Comparison of ENCODE assay signal across 24 mouse cellular contexts in genomic region chr2:168981951-168982350, GRCm38 (mm10).
"Had no signal": no experiment of that assay in that cellular context is flagged by ENCODE, and none has a peak within 500 bp of the region (broad histone marks: within the 10 kb centered on the region; RNA-seq: fewer than 3 reads in every experiment).

No protein-coding gene starts in this region.

- H3K9me3 ChIP-seq: limb, embryonic 10.5 days; limb, embryonic 13.5 days; liver, embryonic 12.5 days; liver, embryonic 15.5 days; lung, embryonic 15.5 days; midbrain, embryonic 10.5 days; neural tube, embryonic 12.5 days; neural tube, embryonic 15.5 days had no signal

- H3K4me2 ChIP-seq: limb, embryonic 13.5 days; lung, embryonic 15.5 days had no signal

- H3K4me1 ChIP-seq: liver, embryonic 15.5 days; lung, embryonic 15.5 days; megakaryocyte, embryonic 14.5 days; neural tube, embryonic 12.5 days had no signal

- H3K36me3 ChIP-seq: limb, embryonic 10.5 days; limb, embryonic 13.5 days; liver, embryonic 12.5 days; liver, embryonic 15.5 days; lung, embryonic 15.5 days; midbrain, embryonic 10.5 days; neural tube, embryonic 12.5 days; neural tube, embryonic 15.5 days had no signal

- ATAC-seq: liver, embryonic 12.5 days had no signal

- H3K4me3 ChIP-seq: limb, embryonic 13.5 days; lung, embryonic 15.5 days; neural tube, embryonic 12.5 days had no signal

- H3K9ac ChIP-seq: limb, embryonic 13.5 days; liver, embryonic 12.5 days; liver, embryonic 15.5 days; lung, embryonic 15.5 days; neural tube, embryonic 12.5 days; neural tube, embryonic 15.5 days had no signal

- H3K27me3 ChIP-seq: limb, embryonic 13.5 days; liver, embryonic 12.5 days; liver, embryonic 15.5 days; lung, embryonic 15.5 days; megakaryocyte, embryonic 14.5 days; neural tube, embryonic 12.5 days; neural tube, embryonic 15.5 days had no signal

- DNase-seq: kidney, postnatal 25 days; layer of hippocampus, adult 9-11 months; liver; lung, adult 18-20 months; lung, postnatal 10 days; lung, postnatal 36 days; midbrain, embryonic 14.5 days; right cerebral cortex, adult 18-20 months; right cerebral cortex, postnatal 14 days; right cerebral cortex, postnatal 4 days; thymus, adult 2 months; thymus, postnatal 14 days; thymus, postnatal 4 days had no signal

- H3K27ac ChIP-seq: kidney, postnatal 0 days; limb, embryonic 10.5 days; limb, embryonic 13.5 days; liver, embryonic 12.5 days; liver, embryonic 15.5 days; lung, embryonic 15.5 days; midbrain, embryonic 10.5 days; neural tube, embryonic 12.5 days; neural tube, embryonic 15.5 days; stomach, postnatal 0 days had no signal
